Mouse (Mus musculus) thymus, postnatal 25 days (tissue): ENCODE measurements around the gene Slc16a1.
"Not testable (repeated sequence)": the region's sequence is repeated elsewhere in the genome, so short reads cannot be mapped to it uniquely, and the experiment has no call there.

Experiments used
- DNase-seq: peaks from one replicate; pipeline ENCODE4 v3.0.0; 2022

Gene Slc16a1

GRCm38 (mm10) chr3:104677781-104678180 lies 39.3 kb downstream of the Slc16a1 start:
- DNase-seq = no peak

GRCm38 (mm10) chr3:104678826-104679225 lies 40.4 kb downstream of the Slc16a1 start:
- no peak for DNase-seq

- peak; percentile 73 for DNase-seq
Observed at GRCm38 (mm10) chr3:104682671-104683504, 44.4 kb downstream of the Slc16a1 start.

GRCm38 (mm10) chr3:104700751-104701335 lies 62.4 kb downstream of the Slc16a1 start:
- peak; percentile 89 for DNase-seq

GRCm38 (mm10) chr3:104701761-104702160 lies 63.3 kb downstream of the Slc16a1 start:
- no peak for DNase-seq

GRCm38 (mm10) chr3:104703941-104704340 lies 65.5 kb downstream of the Slc16a1 start:
- no peak for DNase-seq

GRCm38 (mm10) chr3:104706446-104706845 lies 68.0 kb downstream of the Slc16a1 start:
- no peak for DNase-seq

- DNase-seq = peak; percentile 13
Observed at GRCm38 (mm10) chr3:104706951-104707771, 68.7 kb downstream of the Slc16a1 start.

- not testable (repeated sequence) for DNase-seq
Observed at GRCm38 (mm10) chr3:104707772-104708144, 69.3 kb downstream of the Slc16a1 start.
